Mouse (Mus musculus): ENCODE measurements at regions not wholly inside any gene's neighbourhood (a gene's known extent, or its start where the extent isn't known, plus 50 kb on each side); places are given as distances from the start of the nearest gene placed in this dataset.

DNA sequence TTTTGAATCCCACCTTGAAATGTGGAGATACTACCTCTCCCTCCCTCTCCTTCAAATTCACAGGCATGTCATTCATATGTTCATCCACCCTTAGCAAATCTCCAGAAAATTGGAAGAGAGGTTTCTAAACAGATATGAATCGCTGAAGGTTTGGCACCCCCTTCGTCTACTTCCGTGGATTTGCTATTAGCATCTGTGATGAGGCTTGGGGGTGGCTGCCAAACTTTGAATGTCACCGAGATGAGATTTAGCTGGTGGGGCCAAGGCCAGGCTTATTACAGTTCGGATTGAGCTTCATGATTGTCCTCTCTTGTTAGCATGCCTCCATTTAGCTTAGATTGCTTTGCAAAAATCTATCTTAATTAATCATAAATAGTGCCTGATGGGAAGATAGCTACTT lies 520.4 kb upstream of the Apob start:
- 77% methylated on average over 5 of the region's 5 CpGs for WGBS
- ATAC-seq (ENCODE audit: insufficient number of reproducible peaks, insufficient read depth, low FRiP score, low read depth): no peak
- no peaks in the 10 kb centered on the region for H3K27me3 ChIP-seq (ENCODE audit: control insufficient read depth, insufficient read depth, low read length)

DNA sequence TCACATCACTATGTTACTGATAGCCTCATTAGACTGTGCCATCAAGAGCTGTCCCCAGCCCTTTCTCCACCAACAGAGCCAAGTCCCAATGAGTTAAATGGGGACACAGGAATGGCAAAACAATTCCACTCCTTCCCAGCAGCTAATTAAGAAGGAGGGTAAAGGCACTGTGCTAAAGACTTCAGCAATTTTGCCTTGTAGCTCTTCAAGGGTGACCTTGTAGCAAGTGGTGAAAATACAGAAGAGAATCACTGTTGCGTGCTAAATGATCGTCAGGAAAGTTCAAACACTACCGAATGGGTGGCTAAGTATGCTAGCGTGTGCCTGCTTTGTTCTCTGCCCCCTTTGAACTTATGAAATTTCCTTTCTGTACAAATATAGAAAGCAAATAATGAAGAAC lies 519.9 kb upstream of the Apob start:
- no peaks in the 10 kb centered on the region for H3K27me3 ChIP-seq (ENCODE audit: control insufficient read depth, insufficient read depth, low read length)
- no peaks in the 10 kb centered on the region for H3K4me1 ChIP-seq (ENCODE audit: control insufficient read depth in 2 of 2, insufficient read depth in 2 of 2, low read length in 2 of 2)
- no peak overlapping the region for H3K9ac ChIP-seq (ENCODE audit: low read length)
- H3K9me3 ChIP-seq (ENCODE audit: control insufficient read depth, low read length): no peaks in the 10 kb centered on the region
- no peak overlapping the region for H3K4me2 ChIP-seq (ENCODE audit: low read length)
- WGBS: 90% methylated on average over 4 of the region's 4 CpGs
- H3K27ac ChIP-seq (replicated peaks in 1 of 2; ENCODE audit: control insufficient read depth in 1 of 2, insufficient read depth in 1 of 2, low read depth in 2 of 2, low read length in 2 of 2): no peak overlapping the region
- H3K36me3 ChIP-seq (ENCODE audit: control insufficient read depth, insufficient read depth, low read length): no peaks in the 10 kb centered on the region
- no peak overlapping the region for H3K4me3 ChIP-seq (ENCODE audit: control insufficient read depth in 1 of 2, insufficient read depth in 1 of 2, low read depth in 1 of 2, low read length in 2 of 2)
- ATAC-seq (ENCODE audit: insufficient number of reproducible peaks, insufficient read depth, low FRiP score, low read depth): no peak

More for the DNA sequence above, 520.4 kb upstream of the Apob start:
- Histone ChIP-seq H3K4me1 (ENCODE audit: control insufficient read depth in 2 of 2, insufficient read depth in 2 of 2, low read length in 2 of 2) (no peaks in the 10 kb centered on the region), H3K4me2 (ENCODE audit: low read length) (no peak overlapping the region), H3K36me3 (ENCODE audit: control insufficient read depth, insufficient read depth, low read length) (no peaks in the 10 kb centered on the region), H3K27ac (replicated peaks in 1 of 2; ENCODE audit: control insufficient read depth in 1 of 2, insufficient read depth in 1 of 2, low read depth in 2 of 2, low read length in 2 of 2) (no peak overlapping the region), H3K9ac (ENCODE audit: low read length) (no peak overlapping the region), H3K9me3 (ENCODE audit: control insufficient read depth, low read length) (no peaks in the 10 kb centered on the region), H3K4me3 (ENCODE audit: control insufficient read depth in 1 of 2, insufficient read depth in 1 of 2, low read depth in 1 of 2, low read length in 2 of 2) (no peak overlapping the region)

DNA sequence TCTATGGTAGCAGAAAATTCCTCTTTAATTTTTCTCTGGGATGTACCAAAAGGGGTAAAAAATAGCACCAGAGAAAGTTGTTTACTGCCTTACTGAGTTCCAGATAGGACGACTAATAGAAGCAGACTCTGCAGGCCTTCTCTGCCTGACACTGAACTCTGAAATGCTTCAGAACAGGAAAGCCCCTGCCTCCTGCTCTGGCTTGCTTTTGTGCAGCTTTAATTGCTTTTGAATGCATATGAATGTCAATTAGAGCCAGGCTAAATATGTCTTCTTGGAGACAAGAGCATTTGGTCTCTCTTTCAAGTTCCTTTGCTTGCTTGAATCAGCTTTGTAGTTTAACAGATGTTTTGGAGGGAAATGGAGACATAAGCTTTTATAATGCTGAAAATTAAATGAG lies 512.5 kb upstream of the Apob start:
- H3K4me3 ChIP-seq (ENCODE audit: control insufficient read depth in 1 of 2, insufficient read depth in 1 of 2, low read depth in 1 of 2, low read length in 2 of 2): no peak overlapping the region
- no peaks in the 10 kb centered on the region for H3K27me3 ChIP-seq (ENCODE audit: control insufficient read depth, insufficient read depth, low read length)
- no peaks in the 10 kb centered on the region for H3K36me3 ChIP-seq (ENCODE audit: control insufficient read depth, insufficient read depth, low read length)
- H3K9ac ChIP-seq (ENCODE audit: low read length): no peak overlapping the region
- ATAC-seq (ENCODE audit: insufficient number of reproducible peaks, insufficient read depth, low FRiP score, low read depth): no peak
- H3K9me3 ChIP-seq (ENCODE audit: control insufficient read depth, low read length): no peaks in the 10 kb centered on the region
- H3K27ac ChIP-seq (replicated peaks in 1 of 2; ENCODE audit: control insufficient read depth in 1 of 2, insufficient read depth in 1 of 2, low read depth in 2 of 2, low read length in 2 of 2): no peak overlapping the region
- no peaks in the 10 kb centered on the region for H3K4me1 ChIP-seq (ENCODE audit: control insufficient read depth in 2 of 2, insufficient read depth in 2 of 2, low read length in 2 of 2)
- 13% methylated on average over 1 of the region's 1 CpGs for WGBS
- no peak overlapping the region for H3K4me2 ChIP-seq (ENCODE audit: low read length)

DNA sequence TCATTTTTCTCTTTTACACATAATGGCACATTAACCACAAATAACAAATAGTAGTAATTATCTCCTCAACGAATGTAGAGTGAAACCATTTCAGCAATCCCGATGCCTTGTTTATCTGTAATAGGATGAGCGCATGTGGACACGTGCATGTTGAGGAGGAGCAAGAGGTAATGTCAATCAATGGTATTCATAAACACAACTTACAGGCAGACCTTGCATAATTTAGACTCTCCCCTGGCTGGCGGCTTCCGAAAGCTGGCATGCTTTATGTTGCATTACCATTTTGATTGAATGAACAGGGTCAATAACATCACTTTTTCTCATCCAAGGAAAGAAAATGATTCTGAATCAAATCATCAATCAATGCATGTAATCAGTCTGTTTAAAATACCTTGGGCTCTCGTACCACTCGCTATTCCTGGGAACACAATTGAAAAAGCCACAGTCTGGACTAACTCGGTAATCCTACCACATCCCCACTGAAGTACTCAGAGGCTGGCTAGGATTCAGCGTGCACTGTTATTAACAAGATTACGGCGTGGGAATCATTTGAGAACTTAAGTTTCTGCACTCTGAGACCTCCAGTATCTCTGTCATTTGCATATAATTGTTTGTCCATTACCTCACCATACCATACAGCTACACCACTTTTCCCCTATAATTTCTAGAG lies 464.7 kb upstream of the Apob start:
- 85% methylated on average over 12 of the region's 12 CpGs for WGBS
- Histone ChIP-seq H3K9me3 (ENCODE audit: control insufficient read depth, low read length) (no peaks in the 10 kb centered on the region), H3K4me1 (ENCODE audit: control insufficient read depth in 2 of 2, insufficient read depth in 2 of 2, low read length in 2 of 2) (no peaks in the 10 kb centered on the region), H3K9ac (ENCODE audit: low read length) (no peak overlapping the region), H3K27me3 (ENCODE audit: control insufficient read depth, insufficient read depth, low read length) (no peaks in the 10 kb centered on the region), H3K36me3 (ENCODE audit: control insufficient read depth, insufficient read depth, low read length) (no peaks in the 10 kb centered on the region), H3K4me3 (ENCODE audit: control insufficient read depth in 1 of 2, insufficient read depth in 1 of 2, low read depth in 1 of 2, low read length in 2 of 2) (no peak overlapping the region), H3K27ac (replicated peaks in 1 of 2; ENCODE audit: control insufficient read depth in 1 of 2, insufficient read depth in 1 of 2, low read depth in 2 of 2, low read length in 2 of 2) (no peak overlapping the region), H3K4me2 (ENCODE audit: low read length) (no peak overlapping the region)
- no peak for ATAC-seq (ENCODE audit: insufficient number of reproducible peaks, insufficient read depth, low FRiP score, low read depth)

DNA sequence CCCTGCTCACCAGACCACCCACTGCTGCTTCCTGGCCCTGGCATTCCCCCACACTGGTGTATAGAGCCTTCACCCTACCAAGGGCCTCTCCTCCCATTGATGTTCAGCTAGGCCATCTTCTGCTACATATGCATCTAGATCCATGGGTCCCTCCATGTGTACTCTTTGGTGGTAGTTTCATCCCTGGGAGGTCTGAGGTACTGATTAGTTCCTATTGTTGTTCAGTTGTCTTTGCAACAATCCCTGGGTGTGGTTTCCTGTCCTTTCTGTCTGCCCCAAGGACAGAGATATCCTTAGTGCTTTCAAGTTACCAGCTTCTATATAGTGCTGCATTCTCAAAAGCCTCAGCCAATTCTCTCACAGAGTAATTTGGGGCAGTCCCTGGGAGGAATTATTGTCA lies 440.1 kb upstream of the Apob start:
- H3K4me2 ChIP-seq (ENCODE audit: low read length): no peak overlapping the region

DNA sequence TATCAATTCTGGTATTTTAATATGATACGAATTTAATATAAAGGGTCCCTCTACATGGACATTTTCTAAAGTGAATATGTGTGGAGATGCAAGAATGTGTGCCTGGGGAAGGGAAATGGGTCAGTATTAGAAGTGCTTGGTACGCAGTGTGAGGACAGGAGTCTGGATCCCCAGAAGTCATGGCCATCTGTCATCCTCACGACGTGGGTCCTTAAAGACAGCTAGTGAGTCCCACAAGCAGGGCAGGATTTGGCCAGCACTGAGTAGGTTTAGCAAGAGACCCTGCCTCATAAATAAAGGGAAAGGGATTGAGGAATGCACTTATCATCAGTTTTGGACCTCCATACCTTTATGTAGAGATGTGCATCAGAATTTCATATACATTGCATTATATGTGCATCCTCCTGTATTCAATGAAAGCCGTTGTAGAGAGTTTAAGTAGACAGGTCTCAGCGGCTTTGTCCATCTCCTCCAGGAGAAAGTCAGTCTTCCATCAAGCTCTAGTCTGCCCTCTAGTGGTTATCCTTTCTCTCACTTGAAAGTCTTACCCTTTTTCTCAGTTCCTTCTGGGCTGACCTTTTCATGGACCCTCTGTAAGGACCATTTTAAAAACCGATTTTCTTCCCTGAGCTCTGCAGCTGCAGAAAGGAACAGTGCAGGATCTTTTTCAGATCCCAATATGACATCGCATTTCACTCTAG lies 434.0 kb upstream of the Apob start:
- Histone ChIP-seq H3K9me3 (ENCODE audit: control insufficient read depth, low read length) (no peaks in the 10 kb centered on the region), H3K27ac (replicated peaks in 1 of 2; ENCODE audit: control insufficient read depth in 1 of 2, insufficient read depth in 1 of 2, low read depth in 2 of 2, low read length in 2 of 2) (no peak overlapping the region), H3K27me3 (ENCODE audit: control insufficient read depth, insufficient read depth, low read length) (no peaks in the 10 kb centered on the region), H3K4me3 (ENCODE audit: control insufficient read depth in 1 of 2, insufficient read depth in 1 of 2, low read depth in 1 of 2, low read length in 2 of 2) (no peak overlapping the region), H3K9ac (ENCODE audit: low read length) (no peak overlapping the region), H3K4me1 (ENCODE audit: control insufficient read depth in 2 of 2, insufficient read depth in 2 of 2, low read length in 2 of 2) (no peaks in the 10 kb centered on the region), H3K36me3 (ENCODE audit: control insufficient read depth, insufficient read depth, low read length) (no peaks in the 10 kb centered on the region), H3K4me2 (ENCODE audit: low read length) (no peak overlapping the region)
- 47% methylated on average over 8 of the region's 8 CpGs for WGBS
- no peak for ATAC-seq (ENCODE audit: insufficient number of reproducible peaks, insufficient read depth, low FRiP score, low read depth)

More for the DNA sequence above, 440.1 kb upstream of the Apob start:
- H3K4me3 ChIP-seq (ENCODE audit: control insufficient read depth in 1 of 2, insufficient read depth in 1 of 2, low read depth in 1 of 2, low read length in 2 of 2): no peak overlapping the region
- no peaks in the 10 kb centered on the region for H3K9me3 ChIP-seq (ENCODE audit: control insufficient read depth, low read length)
- H3K27me3 ChIP-seq (ENCODE audit: control insufficient read depth, insufficient read depth, low read length): no peaks in the 10 kb centered on the region
- H3K36me3 ChIP-seq (ENCODE audit: control insufficient read depth, insufficient read depth, low read length): no peaks in the 10 kb centered on the region
- no peak overlapping the region for H3K9ac ChIP-seq (ENCODE audit: low read length)
- H3K27ac ChIP-seq (replicated peaks in 1 of 2; ENCODE audit: control insufficient read depth in 1 of 2, insufficient read depth in 1 of 2, low read depth in 2 of 2, low read length in 2 of 2): no peak overlapping the region
- H3K4me1 ChIP-seq (ENCODE audit: control insufficient read depth in 2 of 2, insufficient read depth in 2 of 2, low read length in 2 of 2): no peaks in the 10 kb centered on the region
- ATAC-seq (ENCODE audit: insufficient number of reproducible peaks, insufficient read depth, low FRiP score, low read depth): no peak

DNA sequence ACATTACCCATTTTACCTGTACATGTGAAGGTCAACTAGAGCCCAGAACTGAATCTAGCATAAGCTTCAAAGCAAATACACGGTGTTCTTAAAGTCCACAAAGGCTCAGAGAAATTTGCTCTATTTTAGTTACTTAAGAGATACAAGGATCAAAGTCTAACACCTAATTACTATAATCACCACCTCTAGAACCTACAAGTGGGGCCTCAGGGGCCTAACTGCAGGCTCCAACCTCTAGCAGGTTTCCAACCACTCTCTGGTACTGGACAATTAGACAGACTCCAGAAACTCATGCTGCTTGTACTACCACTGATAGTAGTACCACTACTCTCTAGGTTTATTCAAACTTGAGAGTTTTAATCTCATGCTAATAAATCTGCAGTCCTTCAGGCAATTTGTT lies 428.7 kb upstream of the Apob start:
- 53% methylated on average over 1 of the region's 1 CpGs for WGBS
- Histone ChIP-seq H3K27me3 (ENCODE audit: control insufficient read depth, insufficient read depth, low read length) (no peaks in the 10 kb centered on the region), H3K4me1 (ENCODE audit: control insufficient read depth in 2 of 2, insufficient read depth in 2 of 2, low read length in 2 of 2) (peaks cover 0 to 3% of the 10 kb centered on the region in 2 experiments; a peak in 1 of 4 replicates), H3K4me3 (ENCODE audit: control insufficient read depth in 1 of 2, insufficient read depth in 1 of 2, low read depth in 1 of 2, low read length in 2 of 2) (no peak overlapping the region), H3K36me3 (ENCODE audit: control insufficient read depth, insufficient read depth, low read length) (no peaks in the 10 kb centered on the region), H3K9ac (ENCODE audit: low read length) (no peak overlapping the region), H3K9me3 (ENCODE audit: control insufficient read depth, low read length) (no peaks in the 10 kb centered on the region), H3K27ac (replicated peaks in 1 of 2; ENCODE audit: control insufficient read depth in 1 of 2, insufficient read depth in 1 of 2, low read depth in 2 of 2, low read length in 2 of 2) (no peak overlapping the region), H3K4me2 (ENCODE audit: low read length) (no peak overlapping the region)
- no peak for ATAC-seq (ENCODE audit: insufficient number of reproducible peaks, insufficient read depth, low FRiP score, low read depth)

DNA sequence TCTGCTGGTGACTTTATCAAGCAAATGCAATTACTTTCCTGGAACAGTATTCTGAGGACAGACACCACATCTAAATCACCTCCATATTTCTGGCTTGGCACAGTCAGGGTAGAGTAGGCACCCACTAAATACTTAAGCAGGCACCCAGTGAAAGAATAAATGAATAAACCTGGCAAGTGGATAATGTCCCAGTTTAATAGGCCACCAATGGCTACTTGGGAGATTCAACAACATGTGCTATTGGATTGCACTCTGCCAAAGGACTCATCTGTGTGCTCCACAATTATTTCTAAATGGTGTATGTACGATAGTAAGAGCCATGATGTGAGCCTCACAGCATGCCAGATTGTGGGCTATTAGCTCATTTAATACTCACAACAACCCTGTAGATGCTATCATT lies 417.2 kb upstream of the Apob start:
- no peak for ATAC-seq (ENCODE audit: insufficient number of reproducible peaks, insufficient read depth, low FRiP score, low read depth)
- no peak overlapping the region for H3K9ac ChIP-seq (ENCODE audit: low read length)
- no peaks in the 10 kb centered on the region for H3K4me1 ChIP-seq (ENCODE audit: control insufficient read depth in 2 of 2, insufficient read depth in 2 of 2, low read length in 2 of 2)
- no peaks in the 10 kb centered on the region for H3K27me3 ChIP-seq (ENCODE audit: control insufficient read depth, insufficient read depth, low read length)
- H3K36me3 ChIP-seq (ENCODE audit: control insufficient read depth, insufficient read depth, low read length): no peaks in the 10 kb centered on the region
- no peak overlapping the region for H3K27ac ChIP-seq (replicated peaks in 1 of 2; ENCODE audit: control insufficient read depth in 1 of 2, insufficient read depth in 1 of 2, low read depth in 2 of 2, low read length in 2 of 2)
- WGBS: 81% methylated on average over 1 of the region's 1 CpGs
- H3K9me3 ChIP-seq (ENCODE audit: control insufficient read depth, low read length): no peaks in the 10 kb centered on the region
- H3K4me3 ChIP-seq (ENCODE audit: control insufficient read depth in 1 of 2, insufficient read depth in 1 of 2, low read depth in 1 of 2, low read length in 2 of 2): no peak overlapping the region
- no peak overlapping the region for H3K4me2 ChIP-seq (ENCODE audit: low read length)
